Mouse (Mus musculus): ENCODE measurements at regions not wholly inside any gene's neighbourhood (a gene's known extent, or its start where the extent isn't known, plus 50 kb on each side); places are given as distances from the start of the nearest gene placed in this dataset.

GRCm38 (mm10) chr12:106477731-106478130 is 467.7 kb downstream of the Vrk1 start:
- peaks cover 47% of the 10 kb centered on the region for H3K27me3 ChIP-seq (replicated peaks)
- no peak overlapping the region for H3K9ac ChIP-seq
- no peak for ATAC-seq (ENCODE audit: insufficient read depth, low FRiP score, low read depth)
- 23% methylated on average over 4 of the region's 4 CpGs for WGBS
- H3K4me1 ChIP-seq, result no peaks in the 10 kb centered on the region
- H3K27ac ChIP-seq, result no peak overlapping the region
- no peaks in the 10 kb centered on the region for H3K36me3 ChIP-seq
- H3K4me3 ChIP-seq (replicated peaks), result no peak overlapping the region
- no peak overlapping the region for H3K4me2 ChIP-seq
- H3K9me3 ChIP-seq, result no peaks in the 10 kb centered on the region

- no peak for ATAC-seq (ENCODE audit: insufficient read depth, low FRiP score, low read depth)
- H3K36me3 ChIP-seq, result no peaks in the 10 kb centered on the region
- H3K4me1 ChIP-seq, result no peaks in the 10 kb centered on the region
- H3K9me3 ChIP-seq, result no peaks in the 10 kb centered on the region
- no peak overlapping the region for H3K4me3 ChIP-seq (replicated peaks)
- H3K4me2 ChIP-seq, result peak overlapping the region; percentile 19; the same call in 1 of the 2 replicates
- under 1% methylated on average over 18 of the region's 18 CpGs for WGBS
- H3K27ac ChIP-seq, result no peak overlapping the region
- no peak overlapping the region for H3K9ac ChIP-seq
- peaks cover 47% of the 10 kb centered on the region for H3K27me3 ChIP-seq (replicated peaks)
Observed at GRCm38 (mm10) chr12:106478381-106478781, 468.4 kb downstream of the Vrk1 start.

GRCm38 (mm10) chr12:106479067-106479877 is 469.2 kb downstream of the Vrk1 start:
- Histone ChIP-seq H3K4me2 (no peak overlapping the region), H3K36me3 (no peaks in the 10 kb centered on the region), H3K27me3 (replicated peaks) (peaks cover 47% of the 10 kb centered on the region), H3K9me3 (no peaks in the 10 kb centered on the region), H3K4me3 (replicated peaks) (peak overlapping the region; percentile 17), H3K4me1 (no peaks in the 10 kb centered on the region), H3K9ac (no peak overlapping the region), H3K27ac (no peak overlapping the region)
- 2% methylated on average over 24 of the region's 24 CpGs for WGBS
- no peak for ATAC-seq (ENCODE audit: insufficient read depth, low FRiP score, low read depth)

GRCm38 (mm10) chr12:106479878-106480194 is 469.8 kb downstream of the Vrk1 start:
- H3K4me3 ChIP-seq (replicated peaks), result peak overlapping the region; percentile 17
- WGBS, result 23% methylated on average over 6 of the region's 6 CpGs
- H3K9me3 ChIP-seq, result no peaks in the 10 kb centered on the region
- H3K36me3 ChIP-seq, result no peaks in the 10 kb centered on the region
- H3K9ac ChIP-seq, result no peak overlapping the region
- H3K4me2 ChIP-seq, result no peak overlapping the region
- peaks cover 44% of the 10 kb centered on the region for H3K27me3 ChIP-seq (replicated peaks)
- H3K4me1 ChIP-seq, result no peaks in the 10 kb centered on the region
- no peak overlapping the region for H3K27ac ChIP-seq
- ATAC-seq (ENCODE audit: insufficient read depth, low FRiP score, low read depth), result no peak

- no peaks in the 10 kb centered on the region for H3K4me1 ChIP-seq
- H3K4me2 ChIP-seq, result no peak overlapping the region
- H3K4me3 ChIP-seq (replicated peaks), result no peak overlapping the region
- no peaks in the 10 kb centered on the region for H3K9me3 ChIP-seq
- no peak overlapping the region for H3K9ac ChIP-seq
- peaks cover 43% of the 10 kb centered on the region for H3K27me3 ChIP-seq (replicated peaks)
- no peaks in the 10 kb centered on the region for H3K36me3 ChIP-seq
- ATAC-seq (ENCODE audit: insufficient read depth, low FRiP score, low read depth), result no peak
- WGBS, result 47% methylated on average over 12 of the region's 12 CpGs
- no peak overlapping the region for H3K27ac ChIP-seq
Observed at GRCm38 (mm10) chr12:106480281-106481060, 470.4 kb downstream of the Vrk1 start.

- Histone ChIP-seq H3K4me3 (replicated peaks) (no peak overlapping the region), H3K27ac (no peak overlapping the region), H3K36me3 (no peaks in the 10 kb centered on the region), H3K4me1 (no peaks in the 10 kb centered on the region), H3K9ac (no peak overlapping the region), H3K27me3 (replicated peaks) (no peaks in the 10 kb centered on the region), H3K4me2 (no peak overlapping the region), H3K9me3 (no peaks in the 10 kb centered on the region)
- no peak for ATAC-seq (ENCODE audit: insufficient read depth, low FRiP score, low read depth)
- 44% methylated on average over 12 of the region's 12 CpGs for WGBS
Observed at GRCm38 (mm10) chr12:106501622-106502327, 491.7 kb downstream of the Vrk1 start.

GRCm38 (mm10) chr12:106504285-106504684 is 494.3 kb downstream of the Vrk1 start:
- no peak overlapping the region for H3K9ac ChIP-seq
- WGBS, result 90% methylated on average over 8 of the region's 8 CpGs
- H3K9me3 ChIP-seq, result no peaks in the 10 kb centered on the region
- H3K4me3 ChIP-seq (replicated peaks), result no peak overlapping the region
- no peak overlapping the region for H3K27ac ChIP-seq
- ATAC-seq (ENCODE audit: insufficient read depth, low FRiP score, low read depth), result no peak
- H3K4me2 ChIP-seq, result no peak overlapping the region
- H3K4me1 ChIP-seq, result no peaks in the 10 kb centered on the region
- no peaks in the 10 kb centered on the region for H3K36me3 ChIP-seq
- H3K27me3 ChIP-seq (replicated peaks), result no peaks in the 10 kb centered on the region

GRCm38 (mm10) chr12:106514057-106514456 is 504.0 kb downstream of the Vrk1 start:
- ATAC-seq (ENCODE audit: insufficient read depth, low FRiP score, low read depth), result no peak
- no peak overlapping the region for H3K4me2 ChIP-seq
- no peaks in the 10 kb centered on the region for H3K27me3 ChIP-seq (replicated peaks)
- no peak overlapping the region for H3K27ac ChIP-seq
- 65% methylated on average over 11 of the region's 11 CpGs for WGBS
- no peak overlapping the region for H3K9ac ChIP-seq
- no peaks in the 10 kb centered on the region for H3K4me1 ChIP-seq
- no peaks in the 10 kb centered on the region for H3K36me3 ChIP-seq
- no peaks in the 10 kb centered on the region for H3K9me3 ChIP-seq
- no peak overlapping the region for H3K4me3 ChIP-seq (replicated peaks)

GRCm38 (mm10) chr12:106515257-106515788 is 505.3 kb downstream of the Vrk1 start:
- H3K4me3 ChIP-seq (replicated peaks), result no peak overlapping the region
- no peak overlapping the region for H3K9ac ChIP-seq
- no peak overlapping the region for H3K27ac ChIP-seq
- no peak; the same call in 1 of the 2 replicates for ATAC-seq (ENCODE audit: insufficient read depth, low FRiP score, low read depth)
- no peaks in the 10 kb centered on the region for H3K36me3 ChIP-seq
- H3K4me1 ChIP-seq, result no peaks in the 10 kb centered on the region
- WGBS, result 49% methylated on average over 17 of the region's 17 CpGs
- no peaks in the 10 kb centered on the region for H3K27me3 ChIP-seq (replicated peaks)
- H3K9me3 ChIP-seq, result no peaks in the 10 kb centered on the region
- no peak overlapping the region for H3K4me2 ChIP-seq

GRCm38 (mm10) chr12:106519141-106519540 is 509.1 kb downstream of the Vrk1 start:
- WGBS, result 59% methylated on average over 5 of the region's 5 CpGs
- Histone ChIP-seq H3K4me1 (no peaks in the 10 kb centered on the region), H3K27ac (no peak overlapping the region), H3K4me2 (no peak overlapping the region), H3K9ac (no peak overlapping the region), H3K36me3 (no peaks in the 10 kb centered on the region), H3K4me3 (replicated peaks) (no peak overlapping the region), H3K9me3 (no peaks in the 10 kb centered on the region), H3K27me3 (replicated peaks) (no peaks in the 10 kb centered on the region)
- ATAC-seq (ENCODE audit: insufficient read depth, low FRiP score, low read depth), result no peak

GRCm38 (mm10) chr12:106524411-106524810 is 514.4 kb downstream of the Vrk1 start:
- Histone ChIP-seq H3K27me3 (replicated peaks) (no peaks in the 10 kb centered on the region), H3K9me3 (no peaks in the 10 kb centered on the region), H3K4me1 (no peaks in the 10 kb centered on the region; the same call in 1 of the 2 replicates), H3K27ac (no peak overlapping the region), H3K4me2 (no peak overlapping the region), H3K36me3 (no peaks in the 10 kb centered on the region), H3K4me3 (replicated peaks) (no peak overlapping the region), H3K9ac (no peak overlapping the region)
- WGBS, result 74% methylated on average over 4 of the region's 4 CpGs
- ATAC-seq (ENCODE audit: insufficient read depth, low FRiP score, low read depth), result no peak

GRCm38 (mm10) chr12:106527116-106527515 is 517.1 kb downstream of the Vrk1 start:
- no peak overlapping the region for H3K4me3 ChIP-seq (replicated peaks)
- H3K9ac ChIP-seq, result no peak overlapping the region
- WGBS, result 65% methylated on average over 8 of the region's 8 CpGs
- no peak overlapping the region for H3K27ac ChIP-seq
- no peaks in the 10 kb centered on the region; the same call in 1 of the 2 replicates for H3K4me1 ChIP-seq
- no peaks in the 10 kb centered on the region for H3K36me3 ChIP-seq
- H3K27me3 ChIP-seq (replicated peaks), result no peaks in the 10 kb centered on the region
- ATAC-seq (ENCODE audit: insufficient read depth, low FRiP score, low read depth), result no peak
- no peaks in the 10 kb centered on the region for H3K9me3 ChIP-seq
- no peak overlapping the region for H3K4me2 ChIP-seq
